Mouse (Mus musculus) layer of hippocampus, postnatal 10 days (tissue): Measurements from ENCODE around the gene Clec4e. TPM values are rescaled to one million over a fixed set of nuclear protein-coding genes. Genes with fewer than 3 reads are reported as not detected.

Source experiments
- total RNA-seq, 2 experiments: library from RNA; stranded (reverse); gene quantifications; 2 replicates each; pipeline ENCODE4 v1.2.3; 2021

Gene Clec4e
- total RNA-seq, 2 experiments from 2014 or later = not detected

Other genes starting within 250 kb of the Clec4e start
- gene Clec4b1, start 239.9 kb downstream of the Clec4e start, total RNA-seq = not detected
- gene Clec4a2, start 183.4 kb downstream of the Clec4e start, total RNA-seq = 1 to 10 TPM; 2.4 to 2.6 TPM
- gene Clec4b2, start 117.0 kb downstream of the Clec4e start, total RNA-seq = not detected
- gene Clec4n, start 60.0 kb downstream of the Clec4e start, total RNA-seq = not detected
- not detected for gene Clec4d, start 27.8 kb downstream of the Clec4e start, total RNA-seq
- gene Vmn2r19, start 18.5 kb upstream of the Clec4e start, total RNA-seq = not detected
- not detected for gene Vmn2r20, start 128.2 kb upstream of the Clec4e start, total RNA-seq
- not detected for gene Vmn2r21, start 243.5 kb upstream of the Clec4e start, total RNA-seq